Mouse (Mus musculus): ENCODE measurements around the gene Syne1.

DNA sequence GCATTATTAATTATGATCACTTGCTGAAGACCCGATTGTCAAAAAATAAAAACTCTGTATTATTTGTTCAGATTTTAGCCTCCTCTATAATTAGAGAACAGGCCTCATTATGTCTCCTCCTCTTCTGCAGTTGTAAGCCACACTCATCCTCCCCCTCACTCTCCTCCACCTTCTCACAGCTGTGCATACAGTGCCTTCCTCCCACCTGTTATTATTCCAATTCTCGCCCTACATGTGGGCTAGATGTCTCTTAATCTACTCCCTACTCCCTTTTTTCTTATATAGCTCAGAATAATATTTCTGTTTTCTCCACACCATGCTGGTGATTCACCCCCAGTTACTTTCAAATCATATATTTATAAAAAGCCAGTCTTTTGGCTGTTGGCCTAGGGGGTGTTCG lies 371.4 kb downstream of the Syne1 start:
- TF ChIP-seq CTCF (IDR thresholded peaks at IDR 0.05; ENCODE audit: low read depth, low read length) (no peak), TAL1 (conservative IDR thresholded peaks at IDR 0.05; ENCODE audit: low read depth, low read length) (no peak), GATA1 (IDR thresholded peaks at IDR 0.05; ENCODE audit: borderline replicate concordance, low read length) (no peak)

All from G1E (cell line).